Mouse (Mus musculus) C2C12 (cell line): ENCODE measurements around the gene Crebl2. TPM values are rescaled to one million over a fixed set of nuclear protein-coding genes. Genes with fewer than 3 reads are reported as not detected.

ENCODE experiments used
- H3K27me3 ChIP-seq: one replicate; pipeline ENCODE4 v1.6.1; 2011; ENCODE audit not compliant: control insufficient read depth, insufficient read depth, insufficient read length
- H3K36me3 ChIP-seq: one replicate; pipeline ENCODE4 v1.6.1; 2011; ENCODE audit not compliant: control insufficient read depth, insufficient read depth
- H3K4me3 ChIP-seq: one replicate; pipeline ENCODE4 v1.5.1; 2011; ENCODE audit warnings: mild to moderate bottlenecking, control low read depth; ENCODE audit not compliant: poor library complexity, insufficient read depth, severe bottlenecking
- H3K79me2 ChIP-seq: one replicate; pipeline ENCODE4 v1.6.1; 2011; ENCODE audit not compliant: control insufficient read depth, insufficient read depth
- H3K79me3 ChIP-seq: one replicate; pipeline ENCODE4 v1.6.1; 2011; ENCODE audit warnings: low read depth, control low read depth
- H3ac ChIP-seq: one replicate; pipeline ENCODE3; 2011; ENCODE audit warnings: low read depth; ENCODE audit not compliant: control insufficient read depth, insufficient read length
- CEBPB ChIP-seq: IDR thresholded peaks from one replicate; pipeline ENCODE4 v1.6.1; 2011; ENCODE audit warnings: low read depth, mild to moderate bottlenecking, control low read depth, moderate library complexity
- CTCF ChIP-seq: IDR thresholded peaks from one replicate; pipeline ENCODE4 v1.5.1; 2011; ENCODE audit not compliant: control insufficient read depth, insufficient read depth, insufficient read length
- FOSL1 ChIP-seq: IDR thresholded peaks from one replicate; pipeline ENCODE4 v1.8.0; 2011; ENCODE audit warnings: mild to moderate bottlenecking, low read length; ENCODE audit not compliant: poor library complexity, insufficient read depth, severe bottlenecking
- MAX ChIP-seq: IDR thresholded peaks from one replicate; pipeline ENCODE4 v1.6.1; 2011; ENCODE audit warnings: mild to moderate bottlenecking, control low read depth
- MYOD1 ChIP-seq: IDR thresholded peaks from one replicate; pipeline ENCODE4 v1.6.1; 2011; ENCODE audit warnings: low read depth; ENCODE audit not compliant: control insufficient read depth, insufficient read length
- MYOG ChIP-seq: IDR thresholded peaks from one replicate; pipeline ENCODE4 v1.6.1; 2011; ENCODE audit not compliant: control insufficient read depth, insufficient read length; ENCODE audit errors: extremely low read depth
- USF1 ChIP-seq: IDR thresholded peaks from one replicate; pipeline ENCODE4 v1.6.1; 2011; ENCODE audit warnings: low read depth, mild to moderate bottlenecking, control low read depth, moderate library complexity
- polyA plus RNA-seq: library from polyadenylated mRNA; unstranded; fragments of >200 nt; fragmentation: generic; extraction: Trizol; gene quantifications from one replicate; pipeline ENCODE4 v1.2.1, GENCODE M21; 2012; ENCODE audit warnings: missing spikeins

The Crebl2 gene
- polyA plus RNA-seq, 1 experiment = 0.74 TPM

DNA sequence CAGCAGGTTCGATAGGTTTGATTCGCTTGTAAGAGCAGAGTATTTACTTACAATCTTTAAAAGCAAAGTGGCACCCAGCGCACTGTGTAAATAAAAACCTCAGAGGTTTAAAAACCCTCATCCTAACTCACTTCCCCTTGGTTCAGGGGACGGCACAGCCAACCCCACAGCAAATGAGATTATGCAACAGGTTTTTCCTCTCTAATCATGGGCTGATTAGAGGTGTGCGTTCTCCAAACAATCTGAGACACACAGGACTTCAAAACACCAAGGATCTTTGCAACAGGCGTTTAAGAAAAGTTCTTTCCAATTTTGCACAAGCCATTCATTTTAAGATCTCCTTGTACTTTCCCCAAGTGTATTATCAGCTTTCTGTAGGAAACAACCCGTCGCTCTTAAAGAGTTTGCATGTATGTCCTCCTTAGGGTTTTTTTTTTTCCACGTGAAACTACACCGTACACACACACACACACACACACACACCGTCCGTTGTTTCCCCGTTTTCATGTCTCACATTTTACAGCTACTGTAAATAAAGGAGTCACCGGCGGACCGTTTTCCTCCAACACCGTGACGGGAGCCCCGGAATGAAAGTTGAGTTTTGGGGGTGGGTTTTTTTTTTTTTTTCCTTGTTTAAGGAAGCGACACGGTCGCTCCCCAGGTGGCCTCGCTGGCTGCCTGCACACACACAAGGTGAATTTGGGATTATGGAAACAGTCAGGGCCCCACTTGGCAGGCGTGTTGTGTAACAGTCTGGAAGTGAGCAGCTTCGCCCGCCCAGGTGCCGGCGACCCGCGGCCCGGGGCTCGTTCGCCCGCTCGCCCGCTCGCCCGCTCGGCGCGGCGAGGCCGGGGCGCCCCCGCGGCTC, 38.5 kb upstream of the Crebl2 start:
- peaks cover 16% of the 10 kb centered on the region for H3K79me3 ChIP-seq
- TF ChIP-seq USF1 = no peak
- TF ChIP-seq CEBPB = peak; percentile 52
- peak overlapping the region; percentile 100 for H3ac ChIP-seq

DNA sequence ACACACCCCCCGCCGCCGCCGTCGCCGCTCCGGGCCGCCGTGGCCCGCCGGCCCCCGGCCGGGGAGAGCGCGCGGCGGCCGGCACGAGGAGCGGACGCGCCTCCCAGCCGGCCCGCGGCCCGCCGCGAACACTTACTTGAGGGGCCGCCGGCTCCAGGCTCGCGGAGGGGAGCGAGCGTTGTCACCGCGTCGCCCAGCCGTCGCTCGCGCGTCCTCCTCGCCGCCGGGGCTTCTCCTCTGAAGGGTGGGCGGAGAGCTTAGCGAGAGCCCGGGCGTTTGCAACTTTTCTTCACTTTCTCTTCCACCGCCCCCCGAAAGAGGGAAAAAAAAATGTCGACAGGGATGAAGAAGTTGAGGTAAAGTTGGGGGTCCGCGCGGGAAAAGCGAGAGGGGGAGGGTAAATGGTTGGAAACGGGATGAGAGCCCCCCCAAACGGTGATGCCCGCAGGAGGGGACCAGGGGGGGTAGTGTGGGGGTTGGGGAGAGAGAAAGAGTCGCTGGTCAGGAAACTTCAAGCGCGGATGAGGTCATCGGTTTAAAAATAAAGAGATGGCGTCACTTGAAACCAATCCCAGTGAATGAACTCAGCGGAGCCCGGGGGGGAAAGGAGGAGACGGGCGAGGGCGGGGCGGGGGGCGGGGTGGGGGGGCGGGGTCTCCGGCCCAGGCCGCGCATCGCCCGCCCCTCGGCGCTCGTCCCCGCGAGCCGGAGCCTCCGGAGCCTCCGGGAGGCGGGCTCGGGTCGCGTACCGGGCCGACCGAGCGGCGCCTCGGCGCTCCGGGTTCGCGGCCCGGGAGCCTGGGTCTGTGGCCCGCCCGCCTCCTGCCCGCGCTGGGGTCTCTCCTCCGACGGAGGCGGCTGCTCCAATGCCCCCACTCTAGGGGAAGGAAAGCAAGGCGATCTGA, 37.6 kb upstream of the Crebl2 start, which contains the start of gene Dusp16:
Dusp16 (minus strand) TSS at position 485 of the 905 bp plus-strand sequence.
- H3K4me3 ChIP-seq = peak within 1 kb of the TSS; percentile 86
- H3K79me3 ChIP-seq = peaks cover 13% of the 10 kb centered on the region
- no peaks in the 10 kb centered on the region for H3K27me3 ChIP-seq
- H3K36me3 ChIP-seq = no peaks in the 10 kb centered on the region
- peaks cover 46% of the 10 kb centered on the region for H3K79me2 ChIP-seq
- peak within 1 kb of the TSS; percentile 100 for H3ac ChIP-seq
- TF ChIP-seq USF1 (no peak), FOSL1 (no peak), CTCF (no peak), MAX (no peak), MYOG (no peak), CEBPB (no peak), MYOD1 (no peak)

More for the DNA sequence above, 38.5 kb upstream of the Crebl2 start:
- Histone ChIP-seq H3K36me3 (no peaks in the 10 kb centered on the region), H3K27me3 (no peaks in the 10 kb centered on the region), H3K79me2 (peaks cover 55% of the 10 kb centered on the region), H3K4me3 (peak overlapping the region; percentile 86)

DNA sequence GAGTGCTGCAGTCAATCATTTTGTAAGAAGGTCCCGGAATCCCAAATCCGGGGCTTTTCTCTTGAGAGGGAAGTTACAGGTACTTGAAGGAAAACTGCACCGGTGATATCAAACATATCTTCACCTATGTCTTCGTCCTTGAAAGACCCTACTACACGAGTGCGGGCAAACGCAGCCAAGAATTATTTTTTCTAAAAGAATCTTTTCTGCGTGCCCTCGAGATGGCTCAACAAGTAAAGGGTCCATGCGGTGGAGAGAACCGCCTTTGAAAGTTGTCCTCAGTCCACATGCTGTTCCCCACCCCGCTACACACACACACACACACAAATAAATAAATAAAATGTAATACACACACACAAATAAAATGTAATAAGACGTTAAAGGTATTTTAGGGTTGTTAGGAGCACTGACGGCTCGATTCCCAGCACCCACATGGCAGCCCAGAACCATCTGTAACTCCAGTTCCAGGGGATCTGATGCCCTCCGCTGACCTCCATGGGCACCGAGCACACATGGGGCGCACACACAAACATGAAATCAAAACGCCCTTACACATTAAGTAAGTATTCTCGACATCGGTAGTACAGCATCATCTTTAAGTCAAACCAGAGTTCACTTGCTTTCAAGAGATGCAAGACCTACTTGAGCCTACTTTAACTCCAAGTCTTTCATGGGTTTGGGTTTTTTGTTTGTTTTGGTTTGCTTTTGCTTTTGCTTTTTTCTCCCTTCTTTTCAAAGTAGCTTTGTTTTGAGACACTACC, 36.7 kb upstream of the Crebl2 start:
- Histone ChIP-seq H3K4me3 (peak overlapping the region; percentile 86), H3K79me3 (peaks cover 9% of the 10 kb centered on the region), H3K79me2 (peaks cover 38% of the 10 kb centered on the region), H3K27me3 (no peaks in the 10 kb centered on the region), H3ac (peak overlapping the region; percentile 83), H3K36me3 (no peaks in the 10 kb centered on the region)
- TF ChIP-seq MYOG = no peak
- TF ChIP-seq CTCF = no peak
- TF ChIP-seq FOSL1 = no peak
- TF ChIP-seq MYOD1 = no peak
- no peak for TF ChIP-seq USF1
- TF ChIP-seq MAX = no peak
- TF ChIP-seq CEBPB = no peak

DNA sequence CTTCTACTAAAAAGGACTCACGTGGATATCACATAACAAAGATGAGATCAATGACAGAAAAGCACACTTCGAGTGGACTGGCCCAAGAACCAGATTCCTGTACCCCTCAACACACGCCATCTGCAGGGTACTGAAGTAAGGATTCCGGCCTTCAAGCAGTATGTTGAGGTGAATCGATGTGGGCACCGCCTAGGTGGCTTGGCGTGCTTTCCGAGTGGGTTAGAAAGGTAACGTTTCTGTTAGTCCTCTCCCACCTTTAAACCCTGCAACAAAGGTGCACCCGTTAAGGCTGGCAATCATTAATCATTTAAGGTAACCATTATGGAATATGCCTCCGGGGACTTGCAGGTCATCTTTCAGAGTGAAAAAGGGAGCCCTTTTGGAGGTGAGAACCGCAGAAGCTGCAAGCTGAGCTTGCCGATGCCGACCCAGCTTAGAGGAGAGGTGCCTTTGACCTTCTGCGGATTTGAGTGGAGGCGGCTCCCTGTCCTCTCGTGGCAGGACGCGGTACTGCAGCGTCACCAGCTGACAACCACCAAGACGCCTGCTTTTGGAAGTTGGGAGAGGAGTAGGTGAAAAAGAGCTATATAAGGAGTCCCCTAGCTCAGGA, 35.9 kb upstream of the Crebl2 start:
- Histone ChIP-seq H3K79me2 (peaks cover 31% of the 10 kb centered on the region), H3K27me3 (no peaks in the 10 kb centered on the region), H3K4me3 (no peak overlapping the region), H3ac (no peak overlapping the region), H3K36me3 (no peaks in the 10 kb centered on the region), H3K79me3 (peaks cover 5% of the 10 kb centered on the region)
- TF ChIP-seq CTCF (peak; percentile 68), MAX (no peak), MYOD1 (no peak)

DNA sequence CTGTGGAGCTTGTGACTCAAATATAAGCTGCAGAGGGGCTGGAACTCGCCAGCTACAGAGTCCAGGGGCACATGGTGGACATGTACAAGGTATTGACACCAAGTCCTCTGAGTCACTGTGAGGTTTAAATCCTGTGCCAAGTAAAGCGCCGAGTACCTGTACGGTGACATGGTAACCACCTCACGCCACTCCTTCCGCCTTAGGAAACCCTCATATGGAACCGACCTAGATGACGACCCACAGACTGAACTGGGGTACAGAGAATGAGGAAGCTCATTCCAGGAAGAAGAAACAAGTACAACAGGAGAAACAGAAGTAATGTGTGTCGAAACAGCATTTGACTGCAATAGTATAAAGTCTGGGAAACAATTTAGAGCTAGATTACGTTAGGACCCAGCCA, 33.7 kb upstream of the Crebl2 start:
- Histone ChIP-seq H3K79me3 (no peaks in the 10 kb centered on the region), H3K4me3 (no peak overlapping the region), H3K27me3 (no peaks in the 10 kb centered on the region), H3ac (no peak overlapping the region), H3K79me2 (peaks cover 9% of the 10 kb centered on the region), H3K36me3 (no peaks in the 10 kb centered on the region)
- no peak for TF ChIP-seq CTCF
- TF ChIP-seq MYOG = no peak
- TF ChIP-seq MYOD1 = no peak
- TF ChIP-seq MAX = no peak
